In the genomic region with DNA sequence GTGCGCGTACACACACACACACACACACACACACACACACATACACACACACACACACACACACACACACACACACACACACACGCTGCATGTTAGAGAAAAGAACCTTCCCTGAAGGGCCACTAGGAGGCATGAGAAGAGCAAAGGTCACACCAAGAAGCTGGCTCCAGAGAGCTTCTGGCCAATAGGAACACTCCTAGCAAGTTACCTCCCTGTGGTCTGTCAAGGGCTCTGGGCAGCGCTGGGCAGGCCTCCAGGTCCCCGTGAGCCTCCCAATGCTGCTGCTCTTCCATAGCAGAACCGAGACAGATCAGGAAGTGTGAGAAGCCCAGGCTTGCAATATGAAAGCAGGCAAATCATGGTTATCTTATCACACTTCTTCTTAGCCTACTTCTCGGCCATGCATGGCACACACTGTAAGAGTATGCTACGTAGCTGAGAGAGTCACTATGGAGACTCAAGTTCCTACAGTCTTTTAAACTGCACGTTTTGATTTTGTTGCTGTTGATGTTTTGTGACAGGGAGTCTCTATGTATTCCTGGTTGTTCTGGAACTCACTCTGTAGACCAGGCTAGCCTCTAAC, we compare ENCODE assay signal across 7 mouse cellular contexts. TPM values are rescaled to one million over a fixed set of nuclear protein-coding genes. Genes with fewer than 3 reads are reported as not detected.
A peak's percentile ranks its signal among the peaks of the same experiment; 100 is the strongest.
DNase-seq lines count a peak whose midpoint lies in the region; ATAC-seq and TF ChIP-seq lines count a peak whose summit lies in the region.

No protein-coding gene starts in this region.

- no peaks in the 10 kb centered on the region for H3K9me3 ChIP-seq in G1E (replicated peaks)

- peak; percentile 81 for DNase-seq in CD4-positive, CD25-positive, alpha-beta regulatory T cell, adult 2 months (ENCODE audit: low read depth, low spot score)
- DNase-seq in G1E (ENCODE audit: low spot score), result peak; percentile 71
- DNase-seq in kidney, adult 2 months, result peak; percentile 75
- peak; percentile 77 for DNase-seq in lung, postnatal 25 days (ENCODE audit: low spot score)
- DNase-seq in thymus, postnatal 10 days (ENCODE audit: low spot score in 2 of 2), result peak; percentile 22 to 42
- DNase-seq in right cerebral cortex, adult 18-20 months, result no peak

- TF ChIP-seq POLR2A in kidney, adult 2 months (IDR thresholded peaks at IDR 0.05; ENCODE audit: low read depth, low read length), result no peak

- H3K36me3 ChIP-seq in G1E (replicated peaks), result no peaks in the 10 kb centered on the region
- no peaks in the 10 kb centered on the region for H3K36me3 ChIP-seq in kidney, adult 2 months (ENCODE audit: control insufficient read depth, insufficient read depth, low read length)

- peaks cover 33% of the 10 kb centered on the region for H3K4me1 ChIP-seq in G1E (ENCODE audit: insufficient read depth, low read depth, low read length)
- H3K4me1 ChIP-seq in kidney, adult 2 months (ENCODE audit: control insufficient read depth, insufficient read depth, low read length), result peaks cover 4% of the 10 kb centered on the region; the same call in 1 of the 2 replicates

- H3K27me3 ChIP-seq in G1E (ENCODE audit: insufficient read depth, low read length), result no peaks in the 10 kb centered on the region
- no peaks in the 10 kb centered on the region for H3K27me3 ChIP-seq in kidney, adult 2 months (replicated peaks; ENCODE audit: control insufficient read depth, insufficient read depth, low read length)

- WGBS in kidney, adult 2 months, result 57% methylated on average over 9 of the region's 9 CpGs

- ATAC-seq in G1E (ENCODE audit: extremely low read depth, insufficient number of reproducible peaks, low FRiP score, poor library complexity, severe bottlenecking), result peak; percentile 92
- peak; percentile 94 for ATAC-seq in erythroid progenitor cell, adult 5-6 weeks (replicated peaks; ENCODE audit: low FRiP score, poor library complexity, severe bottlenecking)

- peak overlapping the region; percentile 44; the same call in 1 of the 2 replicates for H3K4me3 ChIP-seq in G1E (ENCODE audit: low read depth, low read length)
- H3K4me3 ChIP-seq in kidney, adult 2 months (ENCODE audit: insufficient read depth, low read depth, low read length), result no peak overlapping the region

- peak; percentile 21; the same call in 1 of the 2 replicates for TF ChIP-seq CTCF in G1E (IDR thresholded peaks at IDR 0.05; ENCODE audit: low read depth, low read length)
- TF ChIP-seq CTCF in kidney, adult 2 months (conservative IDR thresholded peaks at IDR 0.05; ENCODE audit: insufficient read depth, insufficient read length, low read depth, low read length), result peak; percentile 58

- no peak overlapping the region for H3K27ac ChIP-seq in kidney, adult 2 months (ENCODE audit: insufficient read depth, low read depth, low read length)

RNA-seq across cellular contexts. Expression of a gene that starts 13.6 kb away (rescaled TPM):
- total RNA-seq in G1E (2014; fragmentation: Nextera tagmentation) (not detected in 2 replicates), G1E (2017) (0.05 and 0.17 TPM in 2 replicates)
- polyA plus RNA-seq in G1E (2012), result not detected in 2 replicates
- total RNA-seq in erythroid progenitor cell, adult 5-6 weeks (2015; ENCODE audit: low replicate concordance), result not detected in 2 replicates
- total RNA-seq in erythroid progenitor cell, adult 5-6 weeks (2017; ENCODE audit: low replicate concordance), result not detected in 2 replicates
- 0.08 and 0.12 TPM in 2 replicates for polyA plus RNA-seq in kidney, adult 2 months (2012; rRNA removed)
